Mouse (Mus musculus): ENCODE data around the gene 2810004N23Rik. TPM values are rescaled to one million over a fixed set of nuclear protein-coding genes. Genes with fewer than 3 reads are reported as not detected.

Gene 2810004N23Rik
- polyA plus RNA-seq, 1 experiment: 27.1 TPM

- no peak overlapping the region for H3ac ChIP-seq (ENCODE audit: control insufficient read depth, insufficient read length)
- no peak overlapping the region for H3K4me2 ChIP-seq (ENCODE audit: low read depth)
- H3K27me3 ChIP-seq (ENCODE audit: control insufficient read depth, insufficient read depth, insufficient read length): peaks cover 35% of the 10 kb centered on the region
- no peaks in the 10 kb centered on the region for H3K36me3 ChIP-seq (ENCODE audit: control insufficient read depth, insufficient read depth)
- H3K4me3 ChIP-seq: no peak overlapping the region
- no peaks in the 10 kb centered on the region for H3K79me2 ChIP-seq (ENCODE audit: control insufficient read depth, insufficient read depth)
- TF ChIP-seq TCF12 (IDR thresholded peaks at IDR 0.05; ENCODE audit: insufficient read depth, poor library complexity, severe bottlenecking) (no peak), MAX (IDR thresholded peaks at IDR 0.05; ENCODE audit: low read depth) (no peak), USF1 (IDR thresholded peaks at IDR 0.05; ENCODE audit: low read depth) (no peak), E2F4 (IDR thresholded peaks at IDR 0.05; ENCODE audit: insufficient read depth) (no peak), TCF3 (IDR thresholded peaks at IDR 0.05; ENCODE audit: insufficient read length, low read depth) (no peak), POLR2A (IDR thresholded peaks at IDR 0.05; ENCODE audit: insufficient read length, low read depth) (no peak), SRF (IDR thresholded peaks at IDR 0.05; ENCODE audit: control insufficient read depth, insufficient read length, low read depth) (no peak)
These were observed 58.9 kb downstream of the 2810004N23Rik start for GRCm38 (mm10) chr8:124803824-124804702.

GRCm38 (mm10) chr8:124800542-124800941, 62.4 kb downstream of the 2810004N23Rik start:
- no peak overlapping the region for H3K4me3 ChIP-seq
- no peaks in the 10 kb centered on the region for H3K79me2 ChIP-seq (ENCODE audit: control insufficient read depth, insufficient read depth)
- H3K27me3 ChIP-seq (ENCODE audit: control insufficient read depth, insufficient read depth, insufficient read length): peaks cover 41% of the 10 kb centered on the region
- H3K4me2 ChIP-seq (ENCODE audit: low read depth): no peak overlapping the region
- no peaks in the 10 kb centered on the region for H3K36me3 ChIP-seq (ENCODE audit: control insufficient read depth, insufficient read depth)
- TF ChIP-seq MYOG (IDR thresholded peaks at IDR 0.05; ENCODE audit: control insufficient read depth in 1 of 3, insufficient read depth in 1 of 3, insufficient read length in 2 of 3, low read depth in 2 of 3): no peak
- no peak for TF ChIP-seq USF1 (IDR thresholded peaks at IDR 0.05; ENCODE audit: low read depth)
- TF ChIP-seq TCF12 (IDR thresholded peaks at IDR 0.05; ENCODE audit: insufficient read depth, poor library complexity, severe bottlenecking): no peak
- no peak for TF ChIP-seq POLR2A (IDR thresholded peaks at IDR 0.05; ENCODE audit: insufficient read length, low read depth)
- no peak for TF ChIP-seq TCF3 (IDR thresholded peaks at IDR 0.05; ENCODE audit: insufficient read length, low read depth)
- H3ac ChIP-seq (ENCODE audit: control insufficient read depth, insufficient read length): no peak overlapping the region

- no peaks in the 10 kb centered on the region for H3K36me3 ChIP-seq (ENCODE audit: control insufficient read depth, insufficient read depth)
- no peak overlapping the region for H3ac ChIP-seq (ENCODE audit: control insufficient read depth, insufficient read length)
- no peak overlapping the region for H3K4me2 ChIP-seq (ENCODE audit: low read depth)
- TF ChIP-seq REST (IDR thresholded peaks at IDR 0.05; ENCODE audit: insufficient read depth, insufficient read length) (no peak), POLR2A (IDR thresholded peaks at IDR 0.05; ENCODE audit: insufficient read length, low read depth) (no peak), SRF (IDR thresholded peaks at IDR 0.05; ENCODE audit: control insufficient read depth, insufficient read length, low read depth) (no peak), USF1 (IDR thresholded peaks at IDR 0.05; ENCODE audit: low read depth) (no peak), CEBPB (IDR thresholded peaks at IDR 0.05; ENCODE audit: insufficient read depth, poor library complexity, severe bottlenecking) (no peak), MYOD1 (IDR thresholded peaks at IDR 0.05; ENCODE audit: control insufficient read depth in 1 of 3, insufficient read length in 2 of 3, low read depth in 2 of 3) (no peak)
- H3K4me3 ChIP-seq: no peak overlapping the region
- H3K79me2 ChIP-seq (ENCODE audit: control insufficient read depth, insufficient read depth): no peaks in the 10 kb centered on the region
- peaks cover 55% of the 10 kb centered on the region for H3K27me3 ChIP-seq (ENCODE audit: control insufficient read depth, insufficient read depth, insufficient read length)
These were observed 67.0 kb downstream of the 2810004N23Rik start for GRCm38 (mm10) chr8:124795781-124796488.

GRCm38 (mm10) chr8:124794486-124794780, 68.5 kb downstream of the 2810004N23Rik start:
- Histone ChIP-seq H3K27me3 (ENCODE audit: control insufficient read depth, insufficient read depth, insufficient read length) (peaks cover 60% of the 10 kb centered on the region), H3K4me3 (no peak overlapping the region), H3ac (ENCODE audit: control insufficient read depth, insufficient read length) (no peak overlapping the region), H3K4me2 (ENCODE audit: low read depth) (no peak overlapping the region), H3K79me2 (ENCODE audit: control insufficient read depth, insufficient read depth) (no peaks in the 10 kb centered on the region), H3K36me3 (ENCODE audit: control insufficient read depth, insufficient read depth) (no peaks in the 10 kb centered on the region)
- no peak for TF ChIP-seq E2F4 (IDR thresholded peaks at IDR 0.05; ENCODE audit: insufficient read depth)
- TF ChIP-seq MAX (IDR thresholded peaks at IDR 0.05; ENCODE audit: low read depth): no peak
- TF ChIP-seq SRF (IDR thresholded peaks at IDR 0.05; ENCODE audit: control insufficient read depth, insufficient read length, low read depth): no peak

- no peak overlapping the region for H3K4me3 ChIP-seq
- H3K27me3 ChIP-seq (ENCODE audit: control insufficient read depth, insufficient read depth, insufficient read length): peaks cover 61% of the 10 kb centered on the region
- TF ChIP-seq POLR2A (IDR thresholded peaks at IDR 0.05; ENCODE audit: insufficient read length, low read depth) (no peak), MAX (IDR thresholded peaks at IDR 0.05; ENCODE audit: low read depth) (no peak), MYOD1 (IDR thresholded peaks at IDR 0.05; ENCODE audit: control insufficient read depth in 1 of 3, insufficient read length in 2 of 3, low read depth in 2 of 3) (no peak), USF1 (IDR thresholded peaks at IDR 0.05; ENCODE audit: low read depth) (no peak), MYOG (IDR thresholded peaks at IDR 0.05; ENCODE audit: control insufficient read depth in 1 of 3, insufficient read depth in 1 of 3, insufficient read length in 2 of 3, low read depth in 2 of 3) (no peak), TCF12 (IDR thresholded peaks at IDR 0.05; ENCODE audit: insufficient read depth, poor library complexity, severe bottlenecking) (no peak), CEBPB (IDR thresholded peaks at IDR 0.05; ENCODE audit: insufficient read depth, poor library complexity, severe bottlenecking) (no peak), POLR2AphosphoS2 (IDR thresholded peaks at IDR 0.05; ENCODE audit: insufficient read length, low read depth) (no peak), SRF (IDR thresholded peaks at IDR 0.05; ENCODE audit: control insufficient read depth, insufficient read length, low read depth) (no peak), REST (IDR thresholded peaks at IDR 0.05; ENCODE audit: insufficient read depth, insufficient read length) (no peak)
- H3K79me2 ChIP-seq (ENCODE audit: control insufficient read depth, insufficient read depth): no peaks in the 10 kb centered on the region
- H3K4me2 ChIP-seq (ENCODE audit: low read depth): no peak overlapping the region
- H3ac ChIP-seq (ENCODE audit: control insufficient read depth, insufficient read length): no peak overlapping the region
- H3K36me3 ChIP-seq (ENCODE audit: control insufficient read depth, insufficient read depth): no peaks in the 10 kb centered on the region
These were observed 69.0 kb downstream of the 2810004N23Rik start for GRCm38 (mm10) chr8:124793661-124794485.

All from myocyte (in vitro differentiated cells).